Mouse (Mus musculus): ENCODE measurements around the gene Tnk2.

Tnk2 gene

DNA sequence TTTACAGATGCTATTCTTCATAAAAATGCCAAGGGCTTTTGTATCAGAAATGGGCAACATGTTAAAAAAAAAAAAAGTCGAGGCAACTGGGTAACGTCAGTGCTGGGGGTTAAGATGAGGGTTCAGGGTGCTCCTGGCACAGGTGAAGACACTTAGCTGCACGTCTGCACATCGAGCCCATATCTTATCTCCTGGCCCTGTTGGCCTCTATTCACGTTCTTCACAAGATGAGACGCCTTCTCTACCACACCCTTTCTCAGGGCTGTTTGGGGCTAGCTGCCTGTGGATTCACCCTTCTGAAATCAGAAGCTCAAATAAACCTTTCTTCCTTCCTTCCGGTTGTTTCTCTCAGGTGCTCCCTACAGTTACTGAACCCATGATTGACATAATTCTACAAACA is 79.5 kb downstream of the Tnk2 start:
- no peak for DNase-seq

DNA sequence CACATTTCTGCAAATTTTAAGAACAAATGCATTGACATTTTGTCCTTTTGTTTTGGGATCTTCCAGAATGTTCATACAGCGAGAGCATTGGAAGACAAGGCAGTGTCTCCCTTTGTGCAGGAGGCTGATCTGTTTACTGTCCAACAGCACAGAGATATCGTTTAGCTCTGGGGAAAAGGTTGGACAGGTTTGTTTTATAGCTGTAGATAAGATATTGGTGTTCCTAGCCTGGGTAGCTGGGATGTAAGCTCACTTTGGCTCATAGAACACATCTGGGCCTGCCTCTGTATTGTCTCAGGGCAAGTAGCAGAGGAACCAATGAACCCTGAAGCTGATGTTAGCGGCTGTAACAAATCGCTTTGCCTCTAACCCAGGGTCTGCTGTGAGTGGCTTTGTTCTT is 80.1 kb downstream of the Tnk2 start:
- no peak for DNase-seq

DNA sequence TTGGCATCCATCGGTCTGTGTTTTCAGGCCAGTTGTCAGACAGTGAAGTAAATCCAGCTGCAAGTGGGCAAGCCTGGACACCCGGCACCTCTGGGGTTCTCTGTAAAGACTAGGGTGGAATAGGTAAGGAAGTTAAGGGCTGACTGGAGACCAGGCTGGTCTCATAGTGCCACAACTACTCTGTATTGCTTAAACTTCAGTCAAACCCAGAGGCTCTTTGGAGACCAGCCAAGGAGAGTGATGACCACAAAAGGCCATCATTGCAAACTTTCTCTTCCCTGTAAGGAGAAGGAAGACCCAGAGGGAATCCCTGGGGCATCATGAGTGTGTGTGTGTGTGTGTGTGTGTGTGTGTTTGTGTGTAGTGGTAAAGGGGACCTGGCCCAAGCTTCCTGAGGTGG is 80.6 kb downstream of the Tnk2 start:
- DNase-seq: no peak

DNA sequence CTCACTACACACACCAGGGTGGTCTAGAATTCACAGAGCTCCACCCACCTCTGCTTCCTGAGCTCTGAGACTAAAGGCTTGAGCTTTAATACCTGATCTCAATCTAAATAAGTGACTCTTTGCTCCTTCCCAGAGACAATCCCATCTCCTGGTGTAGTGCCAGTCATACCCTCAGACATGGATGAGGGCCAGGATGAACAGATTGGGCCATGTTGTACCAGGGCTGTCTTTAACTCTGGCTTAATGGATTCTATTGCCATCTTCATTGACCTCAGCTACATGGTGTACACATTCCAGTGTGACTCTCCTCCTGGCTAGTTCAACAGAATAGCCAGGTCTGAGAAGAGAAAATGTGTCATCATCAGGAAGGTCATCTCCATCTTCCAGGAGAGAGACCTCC is 82.8 kb downstream of the Tnk2 start:
- DNase-seq: no peak

DNA sequence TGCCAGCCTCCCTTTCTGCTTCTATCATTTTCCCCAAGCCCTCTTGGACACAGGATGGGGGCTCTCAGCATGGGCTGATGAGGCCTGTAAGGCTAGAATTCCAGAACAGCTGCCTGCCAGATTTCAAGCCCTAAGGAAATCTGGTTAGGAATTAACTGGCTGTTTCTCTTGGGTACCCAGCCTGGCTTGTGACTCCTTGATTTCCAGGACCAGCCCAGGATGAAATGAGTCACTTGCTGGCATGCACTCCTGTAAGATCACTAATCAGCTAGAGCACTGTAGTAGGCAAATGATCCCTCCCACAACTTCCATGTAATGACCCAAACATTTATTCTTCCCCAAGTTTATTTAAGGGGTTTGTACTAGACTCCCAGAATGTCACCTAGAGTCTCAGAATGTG is 84.6 kb downstream of the Tnk2 start:
- no peak for DNase-seq

DNA sequence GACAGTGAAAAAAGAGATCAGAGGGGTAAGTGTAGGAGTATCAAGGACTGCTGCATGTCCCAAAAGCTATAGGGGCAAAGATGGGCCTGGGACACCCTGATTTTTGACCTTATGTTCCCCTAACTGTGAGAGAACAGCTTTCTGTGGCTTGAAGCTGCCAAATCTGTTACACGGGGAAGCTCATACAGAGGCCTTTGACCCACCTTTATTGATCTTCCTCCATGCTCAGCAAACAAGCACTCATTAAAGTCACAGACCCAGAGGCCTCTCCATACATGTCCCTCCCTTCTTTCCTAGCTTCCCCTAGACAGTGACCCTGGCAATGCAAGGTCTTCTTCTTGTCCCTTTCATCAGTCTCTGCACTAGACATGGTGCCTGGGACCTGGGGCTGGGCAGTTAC is 85.1 kb downstream of the Tnk2 start:
- DNase-seq: no peak

All from lung, postnatal 14 days (tissue).